Mouse (Mus musculus): ENCODE measurements around the gene Gse1. TPM values are rescaled to one million over a fixed set of nuclear protein-coding genes. Genes with fewer than 3 reads are reported as not detected.

The Gse1 gene
- polyA plus RNA-seq, 1 experiment from 2014 or later: 22.2 TPM

DNA sequence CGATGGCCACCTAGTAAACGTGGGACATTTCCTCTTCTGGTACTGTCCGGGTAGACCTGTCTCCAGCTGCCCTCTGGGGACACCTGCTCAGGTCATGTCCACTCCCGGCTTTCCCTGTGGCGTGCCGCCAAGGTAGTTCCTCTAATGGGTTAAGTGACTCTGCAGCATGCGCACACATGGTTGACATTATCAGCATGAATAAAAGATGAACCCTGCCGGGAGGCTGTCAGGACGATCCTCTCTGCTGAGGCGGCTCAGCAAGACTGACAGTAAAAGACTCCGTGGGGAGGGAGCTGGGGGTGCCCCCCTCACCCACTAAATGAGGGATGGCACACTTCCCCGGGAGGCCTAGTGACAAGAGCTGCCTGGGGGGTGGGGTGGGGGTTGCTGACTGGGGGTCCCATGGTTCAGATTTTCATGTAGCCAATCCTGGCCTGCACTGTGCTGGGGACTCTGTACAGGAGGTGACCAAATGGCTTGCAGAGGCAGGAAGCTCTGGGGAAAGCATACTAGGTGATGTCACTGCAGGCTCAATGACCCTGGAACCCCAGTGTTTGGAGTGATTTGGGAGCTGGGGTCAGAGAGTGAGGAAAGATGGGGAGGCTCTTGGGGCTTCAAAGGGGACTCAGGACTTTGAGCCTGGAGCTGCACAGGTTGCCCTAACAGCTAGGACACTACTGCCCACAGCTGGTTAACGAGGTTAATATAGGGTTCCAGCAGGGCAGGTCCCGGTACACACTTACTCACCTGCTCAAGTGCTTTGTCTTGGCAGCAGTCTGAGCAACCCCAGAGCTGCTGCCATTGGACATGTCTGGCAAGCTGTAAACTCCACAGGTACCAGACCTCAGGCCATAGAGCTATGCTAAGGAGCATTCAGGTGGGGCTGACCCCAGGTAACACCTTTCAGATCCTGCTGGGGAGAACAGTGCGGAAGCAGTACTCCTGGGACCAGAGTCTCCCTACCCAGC, 169.5 kb downstream of the Gse1 start:
- H3K9me3 ChIP-seq (ENCODE audit: control insufficient read depth, low read length): no peaks in the 10 kb centered on the region
- no peak overlapping the region for H3K27ac ChIP-seq (ENCODE audit: low read depth, low read length)
- ATAC-seq (replicated peaks; ENCODE audit: low FRiP score) (no peak), DNase-seq (ENCODE audit: low spot score) (no peak)
- no peak overlapping the region for H3K4me2 ChIP-seq (ENCODE audit: low read depth, low read length, severe bottlenecking)
- H3K4me1 ChIP-seq (replicated peaks; ENCODE audit: control insufficient read depth, insufficient read depth, low read length): peaks cover 10% of the 10 kb centered on the region; the same call in 1 of the 2 replicates
- H3K4me3 ChIP-seq (ENCODE audit: low read depth, low read length): no peak overlapping the region
- H3K9ac ChIP-seq (ENCODE audit: low read length): no peak overlapping the region
- H3K36me3 ChIP-seq (ENCODE audit: control insufficient read depth, insufficient read depth, low read length): no peaks in the 10 kb centered on the region
- H3K27me3 ChIP-seq (ENCODE audit: control insufficient read depth, insufficient read depth, low read length): no peaks in the 10 kb centered on the region
- WGBS: 54% methylated on average over 15 of the region's 15 CpGs

GRCm38 (mm10) chr8:120399212-120399934, 171.1 kb downstream of the Gse1 start:
- ATAC-seq (replicated peaks; ENCODE audit: low FRiP score) (no peak), DNase-seq (ENCODE audit: low spot score) (no peak)
- Histone ChIP-seq H3K4me1 (replicated peaks; ENCODE audit: control insufficient read depth, insufficient read depth, low read length) (peaks cover 10% of the 10 kb centered on the region; the same call in 1 of the 2 replicates), H3K4me3 (ENCODE audit: low read depth, low read length) (no peak overlapping the region), H3K36me3 (ENCODE audit: control insufficient read depth, insufficient read depth, low read length) (no peaks in the 10 kb centered on the region), H3K27me3 (ENCODE audit: control insufficient read depth, insufficient read depth, low read length) (no peaks in the 10 kb centered on the region), H3K9me3 (ENCODE audit: control insufficient read depth, low read length) (no peaks in the 10 kb centered on the region), H3K9ac (ENCODE audit: low read length) (no peak overlapping the region), H3K4me2 (ENCODE audit: low read depth, low read length, severe bottlenecking) (no peak overlapping the region), H3K27ac (ENCODE audit: low read depth, low read length) (no peak overlapping the region)
- WGBS: 70% methylated on average over 33 of the region's 33 CpGs

DNA sequence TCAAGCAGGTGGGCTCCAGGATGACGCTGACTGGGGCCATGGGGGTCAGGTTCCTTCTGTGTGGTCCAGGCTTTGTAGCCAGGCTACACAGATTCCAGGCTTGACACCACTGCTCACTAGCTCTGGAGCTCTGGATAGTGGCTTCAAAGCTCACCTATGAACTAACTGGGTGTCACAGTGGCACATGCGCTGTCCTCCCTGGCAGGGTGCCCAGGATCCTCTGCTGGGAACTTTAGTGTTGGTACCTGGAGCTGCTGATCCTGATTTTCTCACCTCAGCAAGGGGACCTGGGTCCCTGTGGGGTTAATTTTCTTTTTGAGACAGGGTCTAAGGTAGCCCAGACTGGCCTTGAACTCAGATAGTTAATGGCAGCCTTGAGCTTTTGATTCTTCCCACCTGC, 173.0 kb downstream of the Gse1 start:
- Histone ChIP-seq H3K9ac (ENCODE audit: low read length) (no peak overlapping the region), H3K27ac (ENCODE audit: low read depth, low read length) (no peak overlapping the region), H3K4me2 (ENCODE audit: low read depth, low read length, severe bottlenecking) (no peak overlapping the region), H3K4me1 (replicated peaks; ENCODE audit: control insufficient read depth, insufficient read depth, low read length) (peaks cover 10% of the 10 kb centered on the region; the same call in 1 of the 2 replicates), H3K9me3 (ENCODE audit: control insufficient read depth, low read length) (no peaks in the 10 kb centered on the region), H3K4me3 (ENCODE audit: low read depth, low read length) (no peak overlapping the region), H3K27me3 (ENCODE audit: control insufficient read depth, insufficient read depth, low read length) (no peaks in the 10 kb centered on the region; the same call in 1 of the 2 replicates), H3K36me3 (ENCODE audit: control insufficient read depth, insufficient read depth, low read length) (no peaks in the 10 kb centered on the region)
- DNase-seq (ENCODE audit: low spot score) (no peak), ATAC-seq (replicated peaks; ENCODE audit: low FRiP score) (no peak)
- 83% methylated on average over 2 of the region's 2 CpGs for WGBS

GRCm38 (mm10) chr8:120401712-120402111, 173.5 kb downstream of the Gse1 start:
- Histone ChIP-seq H3K9ac (ENCODE audit: low read length) (no peak overlapping the region), H3K9me3 (ENCODE audit: control insufficient read depth, low read length) (no peaks in the 10 kb centered on the region), H3K4me2 (ENCODE audit: low read depth, low read length, severe bottlenecking) (no peak overlapping the region), H3K4me1 (replicated peaks; ENCODE audit: control insufficient read depth, insufficient read depth, low read length) (peaks cover 12% of the 10 kb centered on the region; the same call in 1 of the 2 replicates), H3K27ac (ENCODE audit: low read depth, low read length) (no peak overlapping the region), H3K27me3 (ENCODE audit: control insufficient read depth, insufficient read depth, low read length) (no peaks in the 10 kb centered on the region; the same call in 1 of the 2 replicates), H3K4me3 (ENCODE audit: low read depth, low read length) (no peak overlapping the region), H3K36me3 (ENCODE audit: control insufficient read depth, insufficient read depth, low read length) (no peaks in the 10 kb centered on the region)
- ATAC-seq (replicated peaks; ENCODE audit: low FRiP score) (no peak), DNase-seq (ENCODE audit: low spot score) (no peak)
- WGBS: 85% methylated on average over 7 of the region's 7 CpGs

DNA sequence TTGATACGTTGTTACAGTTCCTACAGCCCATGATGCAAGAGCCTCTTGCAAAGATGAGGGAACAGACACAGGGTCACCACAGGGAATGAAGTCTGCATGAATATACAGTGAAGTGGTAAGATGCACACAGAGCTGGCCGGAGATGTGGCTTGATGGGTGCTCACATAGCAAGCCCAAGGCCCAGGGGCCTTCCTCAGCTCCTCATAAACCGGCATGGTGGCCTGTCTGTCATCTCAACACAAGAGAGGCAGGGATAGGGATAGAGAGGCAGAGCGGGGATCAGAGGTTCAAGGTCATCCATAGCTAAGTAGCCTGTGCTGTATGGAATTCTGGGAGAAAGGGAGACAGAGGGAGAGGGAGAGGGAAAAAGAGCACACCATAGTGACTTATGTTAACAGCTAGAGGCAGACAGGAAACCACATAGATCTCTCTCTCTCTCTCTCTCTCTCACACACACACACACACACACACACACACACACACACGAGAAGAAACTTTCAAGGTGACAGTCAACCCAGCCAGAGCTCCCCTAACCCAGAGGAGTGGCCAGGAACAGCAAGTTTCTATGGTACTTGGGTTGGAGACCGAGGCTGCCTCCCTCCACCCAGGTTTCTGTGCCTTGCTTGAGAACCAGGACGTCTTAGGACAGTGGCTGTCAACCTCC, 175.5 kb downstream of the Gse1 start:
- DNase-seq (ENCODE audit: low spot score): no peak
- no peak overlapping the region for H3K4me2 ChIP-seq (ENCODE audit: low read depth, low read length, severe bottlenecking)
- H3K4me3 ChIP-seq (ENCODE audit: low read depth, low read length): no peak overlapping the region
- WGBS: 84% methylated on average over 7 of the region's 7 CpGs
- no peaks in the 10 kb centered on the region for H3K36me3 ChIP-seq (ENCODE audit: control insufficient read depth, insufficient read depth, low read length)
- H3K27ac ChIP-seq (ENCODE audit: low read depth, low read length): no peak overlapping the region
- H3K27me3 ChIP-seq (ENCODE audit: control insufficient read depth, insufficient read depth, low read length): no peaks in the 10 kb centered on the region; the same call in 1 of the 2 replicates
- ATAC-seq (replicated peaks; ENCODE audit: low FRiP score): no peak
- no peaks in the 10 kb centered on the region for H3K9me3 ChIP-seq (ENCODE audit: control insufficient read depth, low read length)
- no peak overlapping the region for H3K9ac ChIP-seq (ENCODE audit: low read length)
- peaks cover 24% of the 10 kb centered on the region for H3K4me1 ChIP-seq (replicated peaks; ENCODE audit: control insufficient read depth, insufficient read depth, low read length)

DNA sequence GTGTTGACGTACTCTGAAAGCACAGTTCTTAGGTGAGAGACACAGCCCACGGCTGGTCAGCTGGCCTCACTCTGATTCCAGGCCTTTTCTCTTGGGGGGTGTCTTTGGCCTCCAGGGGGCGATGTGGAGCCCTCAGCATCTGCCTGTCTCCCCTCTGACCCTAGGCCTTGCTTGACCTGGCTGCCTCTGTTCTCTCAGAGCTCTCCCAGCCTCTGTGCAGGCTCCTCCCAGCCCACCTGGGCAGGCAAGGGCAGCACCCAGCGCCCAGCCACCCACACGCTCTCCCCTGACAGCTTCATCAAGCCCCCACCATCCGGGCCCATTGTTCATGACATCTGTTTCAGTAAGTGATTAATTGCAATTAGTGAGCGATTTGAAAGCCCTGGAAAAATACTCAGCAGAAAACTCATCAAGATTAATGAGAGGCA, 176.4 kb downstream of the Gse1 start:
- H3K9me3 ChIP-seq (ENCODE audit: control insufficient read depth, low read length): no peaks in the 10 kb centered on the region
- H3K27ac ChIP-seq (ENCODE audit: low read depth, low read length): no peak overlapping the region
- H3K27me3 ChIP-seq (ENCODE audit: control insufficient read depth, insufficient read depth, low read length): no peaks in the 10 kb centered on the region; the same call in 1 of the 2 replicates
- H3K4me1 ChIP-seq (replicated peaks; ENCODE audit: control insufficient read depth, insufficient read depth, low read length): peaks cover 28% of the 10 kb centered on the region
- H3K36me3 ChIP-seq (ENCODE audit: control insufficient read depth, insufficient read depth, low read length): no peaks in the 10 kb centered on the region
- no peak overlapping the region for H3K4me2 ChIP-seq (ENCODE audit: low read depth, low read length, severe bottlenecking)
- 30% methylated on average over 7 of the region's 7 CpGs for WGBS
- DNase-seq (ENCODE audit: low spot score): peak; percentile 80
- peak; percentile 59 for ATAC-seq (replicated peaks; ENCODE audit: low FRiP score)
- H3K4me3 ChIP-seq (ENCODE audit: low read depth, low read length): no peak overlapping the region
- H3K9ac ChIP-seq (ENCODE audit: low read length): no peak overlapping the region

GRCm38 (mm10) chr8:120406008-120406632, 177.9 kb downstream of the Gse1 start:
- H3K4me1 ChIP-seq (replicated peaks; ENCODE audit: control insufficient read depth, insufficient read depth, low read length): peaks cover 34% of the 10 kb centered on the region
- H3K27ac ChIP-seq (ENCODE audit: low read depth, low read length): no peak overlapping the region
- no peak overlapping the region for H3K4me2 ChIP-seq (ENCODE audit: low read depth, low read length, severe bottlenecking)
- peaks cover 6% of the 10 kb centered on the region; the same call in 1 of the 2 replicates for H3K27me3 ChIP-seq (ENCODE audit: control insufficient read depth, insufficient read depth, low read length)
- H3K9ac ChIP-seq (ENCODE audit: low read length): no peak overlapping the region
- no peaks in the 10 kb centered on the region for H3K36me3 ChIP-seq (ENCODE audit: control insufficient read depth, insufficient read depth, low read length)
- no peaks in the 10 kb centered on the region for H3K9me3 ChIP-seq (ENCODE audit: control insufficient read depth, low read length)
- DNase-seq (ENCODE audit: low spot score) (no peak), ATAC-seq (replicated peaks; ENCODE audit: low FRiP score) (no peak)
- 93% methylated on average over 12 of the region's 12 CpGs for WGBS
- no peak overlapping the region for H3K4me3 ChIP-seq (ENCODE audit: low read depth, low read length)
